Mouse (Mus musculus): ENCODE measurements at regions not wholly inside any gene's neighbourhood (a gene's known extent, or its start where the extent isn't known, plus 50 kb on each side); places are given as distances from the start of the nearest gene placed in this dataset.

DNA sequence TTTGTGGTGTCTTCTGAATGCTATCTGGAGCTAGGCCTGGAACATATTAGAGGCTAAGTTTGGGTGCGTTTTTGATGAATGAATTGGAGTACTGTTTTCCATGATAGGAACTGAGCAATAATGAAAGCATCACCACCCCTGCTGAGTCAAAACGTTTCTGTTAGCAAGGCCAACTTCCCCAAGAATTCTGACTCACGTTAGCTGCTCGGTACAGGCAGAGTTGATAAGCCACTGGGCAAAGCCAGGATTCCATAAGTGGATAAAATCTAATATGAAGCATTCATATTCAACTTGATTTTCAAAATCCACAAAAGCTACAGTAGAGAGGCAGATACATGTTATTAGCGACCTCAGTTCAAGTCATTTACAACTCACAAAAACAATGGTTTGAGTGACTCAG is 324.0 kb downstream of the Cbln4 start:
- no peak for TF ChIP-seq CTCF (conservative IDR thresholded peaks at IDR 0.05; ENCODE audit: low read length)
- TF ChIP-seq NANOG (IDR thresholded peaks at IDR 0.05; ENCODE audit: borderline replicate concordance, low read length), result no peak
